Mouse (Mus musculus): Measurements from ENCODE around the gene Fgfr2. TPM values are rescaled to one million over a fixed set of nuclear protein-coding genes. Genes with fewer than 3 reads are reported as not detected.

Gene Fgfr2
- polyA plus RNA-seq, 1 experiment, result 52.3 TPM

DNA sequence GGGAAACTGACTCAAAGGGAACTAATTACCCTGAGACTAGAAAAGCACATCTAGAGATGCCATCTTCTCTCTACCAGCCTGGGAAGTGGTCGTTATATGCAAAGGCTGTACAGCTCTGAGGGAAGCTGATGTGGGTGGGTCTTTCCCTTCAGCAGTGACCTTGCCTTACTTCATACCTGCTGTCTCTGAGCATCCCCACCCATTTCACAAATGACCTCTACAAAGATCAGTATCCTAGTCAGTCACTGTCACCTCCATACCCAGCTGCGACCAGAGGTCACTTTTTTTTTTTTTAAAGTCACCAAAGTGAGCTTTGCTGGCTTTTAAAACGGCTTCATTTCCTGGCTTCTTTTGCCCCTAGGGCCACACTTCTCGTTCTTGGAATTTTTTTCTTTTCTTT, 2869.9 kb downstream of the Fgfr2 start:
- DNase-seq (ENCODE audit: low read depth), result no peak
- TF ChIP-seq CTCF (IDR thresholded peaks at IDR 0.05; ENCODE audit: borderline replicate concordance, extremely low read depth, insufficient read depth, insufficient read length) (no peak), POLR2A (IDR thresholded peaks at IDR 0.05; ENCODE audit: borderline replicate concordance, extremely low read depth, insufficient read depth, insufficient read length, poor library complexity, severe bottlenecking) (no peak)

- TF ChIP-seq POLR2A (IDR thresholded peaks at IDR 0.05; ENCODE audit: borderline replicate concordance, extremely low read depth, insufficient read depth, insufficient read length, poor library complexity, severe bottlenecking), result no peak
- TF ChIP-seq CTCF (IDR thresholded peaks at IDR 0.05; ENCODE audit: borderline replicate concordance, extremely low read depth, insufficient read depth, insufficient read length), result no peak
- no peak for DNase-seq (ENCODE audit: low read depth)
These were observed 2871.1 kb downstream of the Fgfr2 start for GRCm38 (mm10) chr7:130251936-130252523.

GRCm38 (mm10) chr7:130250994-130251393, 2872.2 kb downstream of the Fgfr2 start:
- no peak for TF ChIP-seq CTCF (IDR thresholded peaks at IDR 0.05; ENCODE audit: borderline replicate concordance, extremely low read depth, insufficient read depth, insufficient read length)
- no peak for TF ChIP-seq POLR2A (IDR thresholded peaks at IDR 0.05; ENCODE audit: borderline replicate concordance, extremely low read depth, insufficient read depth, insufficient read length, poor library complexity, severe bottlenecking)
- no peak for DNase-seq (ENCODE audit: low read depth)

DNA sequence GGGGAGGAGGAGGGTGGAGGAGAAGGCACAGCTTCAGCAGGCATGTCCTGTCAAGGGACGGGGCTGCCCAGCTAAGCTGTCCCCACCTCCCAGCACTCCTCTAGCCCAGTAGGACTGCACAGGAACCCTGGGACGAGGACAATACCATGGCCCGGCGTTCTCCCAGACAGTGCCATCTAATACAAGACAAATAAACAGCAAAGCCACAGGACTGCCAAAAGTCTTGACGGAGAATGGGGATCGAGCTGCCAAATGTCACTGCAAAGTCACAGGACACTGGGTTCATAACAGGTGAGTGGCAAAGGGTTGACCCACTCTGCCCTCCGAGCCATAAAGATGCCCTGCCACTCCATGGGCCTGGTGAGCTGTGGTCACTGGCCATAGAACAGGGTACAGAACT, 2874.7 kb downstream of the Fgfr2 start:
- TF ChIP-seq CTCF (IDR thresholded peaks at IDR 0.05; ENCODE audit: borderline replicate concordance, extremely low read depth, insufficient read depth, insufficient read length) (no peak), POLR2A (IDR thresholded peaks at IDR 0.05; ENCODE audit: borderline replicate concordance, extremely low read depth, insufficient read depth, insufficient read length, poor library complexity, severe bottlenecking) (no peak)
- DNase-seq (ENCODE audit: low read depth), result no peak

DNA sequence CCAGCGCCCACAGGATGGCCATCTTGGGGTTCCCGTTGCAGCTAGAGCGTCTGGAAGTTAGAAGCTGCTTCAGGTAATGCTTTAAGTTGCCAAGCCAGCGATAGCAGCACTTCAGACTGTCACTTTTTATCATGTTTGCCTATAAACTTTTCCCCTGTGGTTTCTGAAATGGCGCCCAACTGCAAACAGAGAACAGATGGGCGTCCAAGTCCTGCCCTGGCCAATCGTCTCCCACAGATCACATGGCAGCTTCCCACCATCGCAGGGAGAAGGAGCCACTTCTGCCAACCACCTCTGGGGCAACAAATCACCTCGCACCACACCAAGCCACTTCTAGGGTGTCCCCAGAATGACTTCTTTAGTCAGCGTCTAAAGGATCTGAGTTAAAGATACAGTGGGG, 2875.3 kb downstream of the Fgfr2 start:
- no peak for DNase-seq (ENCODE audit: low read depth)
- TF ChIP-seq CTCF (IDR thresholded peaks at IDR 0.05; ENCODE audit: borderline replicate concordance, extremely low read depth, insufficient read depth, insufficient read length) (no peak), POLR2A (IDR thresholded peaks at IDR 0.05; ENCODE audit: borderline replicate concordance, extremely low read depth, insufficient read depth, insufficient read length, poor library complexity, severe bottlenecking) (no peak)

- no peak for DNase-seq (ENCODE audit: low read depth)
- TF ChIP-seq CTCF (IDR thresholded peaks at IDR 0.05; ENCODE audit: borderline replicate concordance, extremely low read depth, insufficient read depth, insufficient read length), result no peak
These were observed 2876.7 kb downstream of the Fgfr2 start for GRCm38 (mm10) chr7:130246483-130246882.

DNA sequence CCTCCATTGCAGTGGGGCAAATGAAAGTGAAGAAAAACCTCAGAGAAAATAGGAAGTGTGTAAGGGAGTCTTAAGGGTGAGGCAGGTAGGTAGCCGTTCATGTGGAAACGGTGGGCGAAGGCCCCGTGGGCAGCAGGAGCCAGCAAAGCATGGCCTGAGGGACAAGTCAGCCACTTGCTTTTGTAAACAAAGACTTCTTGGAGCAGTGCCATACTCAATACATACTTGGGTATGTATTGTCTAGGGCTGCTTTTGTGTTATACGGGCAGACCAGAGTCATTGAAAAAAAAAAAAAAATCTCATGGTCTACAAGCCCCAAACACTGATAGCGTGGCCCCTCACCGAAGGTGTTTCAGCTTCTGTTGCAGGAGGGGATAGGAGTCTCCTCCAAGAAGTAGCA, 2878.6 kb downstream of the Fgfr2 start:
- no peak for DNase-seq (ENCODE audit: low read depth)
- TF ChIP-seq POLR2A (IDR thresholded peaks at IDR 0.05; ENCODE audit: borderline replicate concordance, extremely low read depth, insufficient read depth, insufficient read length, poor library complexity, severe bottlenecking), result no peak

- no peak for DNase-seq (ENCODE audit: low read depth)
- no peak for TF ChIP-seq POLR2A (IDR thresholded peaks at IDR 0.05; ENCODE audit: borderline replicate concordance, extremely low read depth, insufficient read depth, insufficient read length, poor library complexity, severe bottlenecking)
- TF ChIP-seq CTCF (IDR thresholded peaks at IDR 0.05; ENCODE audit: borderline replicate concordance, extremely low read depth, insufficient read depth, insufficient read length), result no peak
These were observed 2879.3 kb downstream of the Fgfr2 start for GRCm38 (mm10) chr7:130243811-130244210.

DNA sequence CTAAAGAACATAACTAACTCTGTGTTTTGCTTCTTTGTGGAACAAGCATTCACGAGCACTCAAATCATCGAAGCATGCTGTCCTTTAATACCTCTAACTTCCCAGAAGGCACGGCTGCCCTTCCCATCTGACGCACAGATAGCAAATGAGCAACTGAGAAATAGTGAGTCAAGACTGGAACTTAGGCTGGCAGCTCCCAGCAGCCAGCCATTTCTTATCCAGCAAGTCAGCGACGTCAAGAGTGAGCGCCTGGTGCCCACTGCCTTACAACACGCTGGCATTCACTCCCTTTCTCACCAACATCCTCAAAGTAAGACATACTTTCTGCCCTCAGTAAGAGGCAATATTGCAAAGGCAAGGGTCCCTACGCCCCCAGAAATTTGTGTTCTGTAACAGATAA, 2883.0 kb downstream of the Fgfr2 start:
- TF ChIP-seq POLR2A (IDR thresholded peaks at IDR 0.05; ENCODE audit: borderline replicate concordance, extremely low read depth, insufficient read depth, insufficient read length, poor library complexity, severe bottlenecking) (no peak), CTCF (IDR thresholded peaks at IDR 0.05; ENCODE audit: borderline replicate concordance, extremely low read depth, insufficient read depth, insufficient read length) (no peak)
- no peak for DNase-seq (ENCODE audit: low read depth)

DNA sequence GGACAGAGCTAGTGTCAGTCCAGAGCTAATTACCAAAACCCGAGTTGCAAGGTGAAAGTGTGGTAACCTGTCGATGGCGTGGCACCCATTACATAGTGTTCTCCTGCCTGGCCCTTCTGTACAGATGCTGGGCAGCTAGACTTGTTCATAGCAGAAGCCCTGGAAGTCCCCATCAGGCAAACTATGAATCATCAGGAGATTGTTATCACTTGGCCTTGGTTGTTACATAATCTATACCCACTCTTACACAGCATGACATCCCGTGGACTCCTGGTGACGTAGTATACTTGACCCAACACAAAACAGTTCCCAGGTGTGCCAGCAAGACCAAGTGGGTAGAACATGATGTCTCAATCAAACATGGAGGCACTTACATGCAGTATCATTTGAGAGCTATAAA, 2885.9 kb downstream of the Fgfr2 start:
- TF ChIP-seq POLR2A (IDR thresholded peaks at IDR 0.05; ENCODE audit: borderline replicate concordance, extremely low read depth, insufficient read depth, insufficient read length, poor library complexity, severe bottlenecking) (no peak), CTCF (IDR thresholded peaks at IDR 0.05; ENCODE audit: borderline replicate concordance, extremely low read depth, insufficient read depth, insufficient read length) (no peak)
- DNase-seq (ENCODE audit: low read depth), result no peak

DNA sequence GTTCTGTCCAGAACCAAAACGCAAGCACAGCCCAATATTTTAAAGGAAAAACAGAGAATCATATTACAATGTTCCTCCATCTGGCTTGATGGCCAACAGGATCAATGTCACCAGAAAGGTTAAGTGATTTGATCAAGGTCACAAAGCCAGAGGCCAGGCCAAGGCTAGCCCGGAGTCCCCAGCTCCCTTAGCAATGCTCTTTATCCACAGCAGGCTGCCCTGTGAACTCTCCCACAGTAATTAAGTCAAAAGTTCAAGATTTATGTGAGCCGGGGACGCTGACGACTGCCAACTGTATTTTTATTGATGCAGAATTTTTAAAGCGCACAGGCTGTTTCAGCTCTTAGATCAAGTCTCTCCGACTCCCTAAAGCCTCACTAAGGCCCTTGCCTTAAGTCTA, 2889.4 kb downstream of the Fgfr2 start:
- TF ChIP-seq POLR2A (IDR thresholded peaks at IDR 0.05; ENCODE audit: borderline replicate concordance, extremely low read depth, insufficient read depth, insufficient read length, poor library complexity, severe bottlenecking) (no peak), CTCF (IDR thresholded peaks at IDR 0.05; ENCODE audit: borderline replicate concordance, extremely low read depth, insufficient read depth, insufficient read length) (no peak)
- DNase-seq (ENCODE audit: low read depth), result no peak

GRCm38 (mm10) chr7:130230034-130230433, 2893.1 kb downstream of the Fgfr2 start:
- TF ChIP-seq POLR2A (IDR thresholded peaks at IDR 0.05; ENCODE audit: borderline replicate concordance, extremely low read depth, insufficient read depth, insufficient read length, poor library complexity, severe bottlenecking) (no peak), CTCF (IDR thresholded peaks at IDR 0.05; ENCODE audit: borderline replicate concordance, extremely low read depth, insufficient read depth, insufficient read length) (no peak)
- DNase-seq (ENCODE audit: low read depth), result no peak

DNA sequence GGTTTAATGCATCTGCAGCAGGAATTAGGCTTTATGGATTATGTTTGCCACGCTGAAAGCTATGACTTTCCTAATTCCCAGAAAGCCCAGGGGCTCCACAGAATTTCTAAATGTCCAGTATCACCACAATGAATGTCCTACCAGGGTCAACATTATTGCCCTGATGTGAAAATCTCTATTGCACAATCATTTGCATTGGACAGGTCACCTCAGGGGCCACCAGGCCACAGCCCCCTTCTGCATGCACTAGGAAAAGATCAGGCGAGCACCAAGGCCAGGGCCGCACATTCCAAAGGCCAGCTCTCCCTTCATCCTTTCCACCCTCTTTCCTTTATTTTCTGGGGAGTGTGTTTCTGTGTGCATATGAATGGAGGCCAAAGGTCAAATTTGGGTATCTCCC, 2897.9 kb downstream of the Fgfr2 start:
- no peak for TF ChIP-seq CTCF (IDR thresholded peaks at IDR 0.05; ENCODE audit: borderline replicate concordance, extremely low read depth, insufficient read depth, insufficient read length)
- no peak for TF ChIP-seq POLR2A (IDR thresholded peaks at IDR 0.05; ENCODE audit: borderline replicate concordance, extremely low read depth, insufficient read depth, insufficient read length, poor library complexity, severe bottlenecking)
- no peak for DNase-seq (ENCODE audit: low read depth)

All from brain, embryonic 14.5 days (tissue).